Mouse (Mus musculus) layer of hippocampus, adult 9-11 months (tissue): ENCODE data around the gene Apba2.

ENCODE experiments used
- DNase-seq: peaks from one replicate; pipeline ENCODE4 v3.0.0; 2022

Apba2 gene

DNA sequence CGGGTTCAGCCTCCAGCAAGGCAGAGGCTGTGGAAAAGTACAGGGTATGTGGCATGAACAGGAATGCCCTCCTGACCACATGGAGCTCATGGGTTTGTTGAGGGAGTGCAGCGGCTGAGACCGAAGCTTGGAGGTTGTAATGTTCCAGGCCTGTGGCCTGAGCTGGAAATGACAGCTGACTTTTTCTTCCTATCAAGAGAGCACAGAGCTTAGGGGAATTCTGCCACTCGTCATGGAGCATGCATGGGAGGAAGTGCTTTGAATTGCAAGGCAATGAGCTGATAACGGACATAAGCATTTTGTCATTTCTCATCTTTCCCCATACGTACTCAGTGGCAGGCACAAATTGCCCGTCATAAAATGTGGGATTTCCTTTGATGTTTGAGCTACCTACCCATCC is 163.6 kb downstream of the Apba2 start:
- DNase-seq = no peak

GRCm38 (mm10) chr7:64665716-64666298 is 164.3 kb downstream of the Apba2 start:
- DNase-seq = no peak

- DNase-seq = no peak
Measured at GRCm38 (mm10) chr7:64667959-64668358, 166.5 kb downstream of the Apba2 start.

GRCm38 (mm10) chr7:64679771-64680479 is 178.4 kb downstream of the Apba2 start:
- DNase-seq = no peak

DNA sequence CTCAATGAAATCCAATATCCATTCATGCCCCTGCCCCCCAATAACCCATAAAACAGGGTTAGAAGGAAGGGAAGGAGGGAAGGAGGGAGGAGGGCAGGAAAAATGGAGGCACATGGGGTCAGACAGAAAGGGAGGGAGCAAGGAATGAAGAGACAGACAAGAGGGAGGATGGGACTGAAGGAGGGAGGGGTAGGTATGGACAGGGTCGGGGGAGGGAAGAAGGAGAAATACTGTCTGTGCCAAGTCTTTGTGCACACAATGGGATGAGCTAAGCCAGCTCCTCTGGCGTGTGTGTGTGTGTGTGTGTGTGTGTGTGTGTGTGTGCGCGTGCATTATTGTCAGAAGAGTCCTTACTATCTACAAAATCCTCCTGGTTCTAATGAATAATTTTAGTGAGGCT is 183.4 kb downstream of the Apba2 start:
- no peak for DNase-seq

DNA sequence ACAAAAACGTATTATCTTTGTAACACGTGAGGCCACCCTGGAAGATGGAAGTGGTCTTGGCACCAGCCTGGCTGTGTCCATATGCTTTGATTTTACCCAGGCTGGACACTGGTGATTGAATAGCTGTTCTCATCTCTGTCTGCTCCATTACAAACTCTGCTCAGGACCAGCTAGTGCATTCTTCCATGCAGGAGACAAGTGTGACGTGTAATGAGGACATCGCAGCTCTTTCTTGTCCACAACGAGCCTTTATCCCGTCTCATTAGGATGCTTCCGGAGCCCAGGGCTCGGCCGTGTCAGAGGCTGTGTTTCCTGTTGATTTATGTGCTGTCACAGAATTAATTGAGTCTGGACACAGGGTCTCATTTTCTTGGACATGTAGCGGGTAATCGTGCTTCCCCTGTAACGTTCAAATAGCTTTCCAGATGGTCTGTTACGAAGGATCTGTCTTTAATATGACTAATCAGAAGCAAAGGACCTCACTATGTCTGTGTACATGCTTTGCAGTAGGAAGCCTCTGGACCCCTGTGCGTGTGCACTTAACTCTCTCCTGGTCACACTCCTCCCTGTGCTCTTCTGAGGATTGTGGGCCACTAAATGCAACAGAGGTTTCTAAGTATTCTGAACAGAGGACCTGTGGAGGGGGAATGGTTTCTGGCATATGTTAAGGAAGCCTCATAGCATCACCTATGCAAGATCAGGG is 186.8 kb downstream of the Apba2 start:
- DNase-seq = no peak

GRCm38 (mm10) chr7:64691831-64692230 is 190.3 kb downstream of the Apba2 start:
- DNase-seq = no peak

DNA sequence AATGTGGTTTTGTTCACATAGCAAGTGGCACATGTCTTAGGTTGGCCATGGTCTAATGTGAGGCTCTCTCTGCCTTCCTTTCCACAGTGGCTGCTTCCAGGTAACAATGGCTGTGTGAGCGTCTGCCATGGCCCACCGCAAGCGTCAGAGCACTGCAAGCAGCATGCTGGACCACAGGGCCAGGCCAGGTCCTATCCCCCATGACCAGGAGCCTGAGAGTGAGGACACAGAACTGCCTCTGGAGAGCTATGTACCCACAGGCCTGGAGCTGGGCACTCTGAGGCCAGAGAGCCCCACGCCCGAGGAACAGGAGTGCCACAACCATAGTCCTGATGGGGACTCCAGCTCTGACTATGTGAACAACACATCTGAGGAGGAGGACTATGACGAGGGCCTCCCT is 193.4 kb downstream of the Apba2 start:
- DNase-seq = no peak

GRCm38 (mm10) chr7:64696521-64697281 is 195.2 kb downstream of the Apba2 start:
- peak; percentile 34 for DNase-seq

GRCm38 (mm10) chr7:64697791-64698337 is 196.4 kb downstream of the Apba2 start:
- no peak for DNase-seq

GRCm38 (mm10) chr7:64704060-64704595 is 202.6 kb downstream of the Apba2 start:
- DNase-seq = no peak

DNA sequence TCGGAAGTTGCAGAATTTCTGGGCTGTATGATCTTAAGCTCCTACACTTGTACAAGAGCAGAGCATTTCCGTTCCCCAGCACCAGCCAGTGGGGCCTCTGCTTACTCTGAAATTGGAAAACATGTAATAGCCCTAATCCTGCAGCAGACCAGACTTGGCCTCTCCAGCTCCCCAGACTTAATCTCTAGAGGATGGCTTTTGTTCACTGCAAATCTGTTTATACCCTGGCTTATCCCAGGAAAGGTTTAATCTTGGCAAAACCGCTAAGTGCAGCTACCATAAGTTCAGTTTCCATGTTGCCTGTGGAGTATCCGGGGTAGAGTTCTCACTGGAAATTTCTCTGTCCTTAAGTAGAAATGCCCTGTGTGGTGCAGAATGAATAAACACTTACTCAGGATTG is 206.7 kb downstream of the Apba2 start:
- no peak for DNase-seq

GRCm38 (mm10) chr7:64709520-64710262 is 208.2 kb downstream of the Apba2 start:
- DNase-seq = peak; percentile 72

DNA sequence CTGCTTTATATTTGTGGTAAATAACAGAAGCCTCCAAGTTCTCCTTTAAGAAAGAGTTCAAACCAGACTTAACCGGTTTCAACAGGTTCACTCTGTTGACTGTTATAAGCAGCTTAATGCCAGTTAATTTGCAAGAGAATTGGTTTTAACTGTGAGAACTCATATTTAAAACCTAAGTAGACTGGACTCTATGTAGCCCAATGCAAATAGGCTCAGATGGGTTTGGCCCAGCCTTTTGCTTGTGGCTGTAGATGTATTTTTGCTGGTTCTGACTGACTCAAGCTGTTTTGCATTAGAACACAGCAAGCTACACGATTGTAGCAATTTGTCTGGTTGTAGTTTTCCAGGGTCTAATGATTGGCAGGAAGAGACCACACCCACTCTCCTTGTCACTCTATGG is 214.8 kb downstream of the Apba2 start:
- DNase-seq = no peak

GRCm38 (mm10) chr7:64723313-64723712 is 221.8 kb downstream of the Apba2 start:
- DNase-seq = no peak

- no peak for DNase-seq
Measured at GRCm38 (mm10) chr7:64724409-64724808, 222.9 kb downstream of the Apba2 start.

- DNase-seq = peak; percentile 55
Measured at GRCm38 (mm10) chr7:64725967-64726695, 224.6 kb downstream of the Apba2 start.

DNA sequence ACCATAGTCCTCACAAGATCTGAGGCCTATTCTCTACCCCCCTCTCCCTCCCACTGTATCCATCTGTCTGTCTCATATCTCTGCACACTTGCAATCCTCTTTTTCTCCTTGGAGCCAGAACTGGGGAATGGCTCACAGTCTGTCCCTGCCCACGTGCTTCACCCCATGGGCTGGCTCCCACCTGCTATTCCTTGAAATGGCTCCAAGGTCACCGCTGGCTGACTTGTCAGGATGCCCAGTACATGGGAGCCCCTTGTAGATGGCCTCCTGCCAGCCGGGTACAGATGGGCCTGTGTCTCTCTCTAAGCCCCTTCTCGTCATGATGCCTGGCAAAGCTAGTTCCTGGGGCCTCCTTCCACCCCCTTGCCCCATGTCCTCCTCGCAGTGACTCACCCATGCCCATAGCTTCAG is 226.7 kb downstream of the Apba2 start:
- DNase-seq = peak; percentile 62

GRCm38 (mm10) chr7:64728816-64729215 is 227.3 kb downstream of the Apba2 start:
- no peak for DNase-seq

DNA sequence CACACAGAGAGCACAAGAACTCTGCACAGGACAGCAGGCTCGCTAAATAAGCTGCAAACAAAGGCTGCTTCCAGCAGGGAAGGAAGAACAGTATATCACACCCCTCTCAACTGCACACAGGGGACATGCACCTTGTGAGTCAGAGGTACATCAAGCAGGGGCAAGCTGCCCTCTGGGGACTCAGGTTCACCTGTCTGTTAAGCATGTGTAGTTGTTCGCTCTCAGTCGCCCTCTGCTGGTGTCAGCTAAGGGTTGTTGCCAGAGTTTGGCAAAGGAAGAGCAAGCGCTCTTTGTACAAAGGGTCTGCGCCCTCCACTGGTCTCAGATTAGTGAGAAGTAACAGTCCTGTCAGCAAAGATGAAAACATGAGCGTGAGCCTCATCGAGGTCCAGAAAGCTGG is 228.3 kb downstream of the Apba2 start:
- peak; percentile 63 for DNase-seq

GRCm38 (mm10) chr7:64739131-64739530 is 237.6 kb downstream of the Apba2 start:
- DNase-seq = no peak
